Mouse (Mus musculus) urinary bladder, postnatal 4 days (tissue): ENCODE measurements around the gene Tgoln1.
A peak's percentile ranks its signal among the peaks of the same experiment; 100 is the strongest.

Experiments used
- DNase-seq, 2 experiments: peaks; one replicate each; pipeline ENCODE4 v3.0.0; 2021 to 2022; ENCODE audit warnings: low spot score in 2 of 2

Gene Tgoln1

GRCm38 (mm10) chr6:72630370-72630769 lies 13.6 kb upstream of the Tgoln1 start:
- DNase-seq: no peak

- peak in 1 of 2 experiments; percentile 26 for DNase-seq
Observed at GRCm38 (mm10) chr6:72627276-72627675, 10.5 kb upstream of the Tgoln1 start.

- no peak for DNase-seq
Observed at GRCm38 (mm10) chr6:72626391-72626790, 9.6 kb upstream of the Tgoln1 start.

GRCm38 (mm10) chr6:72623661-72624402 lies 7.0 kb upstream of the Tgoln1 start:
- no peak for DNase-seq

GRCm38 (mm10) chr6:72622917-72623316 lies 6.1 kb upstream of the Tgoln1 start:
- DNase-seq: no peak

GRCm38 (mm10) chr6:72620920-72621319 lies 4.1 kb upstream of the Tgoln1 start:
- no peak for DNase-seq

- no peak for DNase-seq
Observed at GRCm38 (mm10) chr6:72619734-72620532, 3.1 kb upstream of the Tgoln1 start.

GRCm38 (mm10) chr6:72615561-72616375 lies 1.0 kb downstream of the Tgoln1 start:
- DNase-seq: no peak

GRCm38 (mm10) chr6:72615151-72615550 lies 1.6 kb downstream of the Tgoln1 start:
- no peak for DNase-seq

GRCm38 (mm10) chr6:72610261-72610660 lies 6.5 kb downstream of the Tgoln1 start:
- no peak for DNase-seq

GRCm38 (mm10) chr6:72608662-72609184 lies 8.1 kb downstream of the Tgoln1 start:
- no peak for DNase-seq

GRCm38 (mm10) chr6:72607676-72608075 lies 9.1 kb downstream of the Tgoln1 start:
- DNase-seq: no peak

GRCm38 (mm10) chr6:72607060-72607459 lies 9.7 kb downstream of the Tgoln1 start:
- DNase-seq: no peak

- no peak for DNase-seq
Observed at GRCm38 (mm10) chr6:72604066-72604465, 12.7 kb downstream of the Tgoln1 start.

GRCm38 (mm10) chr6:72601732-72602131 lies 15.1 kb downstream of the Tgoln1 start:
- peak; percentile 59 to 83 for DNase-seq

GRCm38 (mm10) chr6:72600771-72601170 lies 16.0 kb downstream of the Tgoln1 start:
- no peak for DNase-seq

- DNase-seq: no peak
Observed at GRCm38 (mm10) chr6:72600216-72600615, 16.6 kb downstream of the Tgoln1 start.

- peak in 1 of 2 experiments; percentile 64 for DNase-seq
Observed at GRCm38 (mm10) chr6:72598791-72599557, 17.8 kb downstream of the Tgoln1 start.

- DNase-seq: peak; percentile 94 to 95
Observed at GRCm38 (mm10) chr6:72597956-72598753, 18.6 kb downstream of the Tgoln1 start, which contains the start of the genes Elmod3 and Retsat. Elmod3 (minus strand) TSS chr6:72598413. Retsat (plus strand) TSS chr6:72598475.
